Mouse (Mus musculus): ENCODE data around the gene Orai1. TPM values are rescaled to one million over a fixed set of nuclear protein-coding genes. Genes with fewer than 3 reads are reported as not detected.

Orai1 gene
- total RNA-seq, 2 experiments from 2014 or later = 7.8 to 23.6 TPM

GRCm38 (mm10) chr5:123024965-123025573 lies 10.2 kb downstream of the Orai1 start:
- ATAC-seq (replicated peaks; ENCODE audit: low FRiP score, poor library complexity, severe bottlenecking) = no peak; the same call in 1 of the 2 replicates

DNA sequence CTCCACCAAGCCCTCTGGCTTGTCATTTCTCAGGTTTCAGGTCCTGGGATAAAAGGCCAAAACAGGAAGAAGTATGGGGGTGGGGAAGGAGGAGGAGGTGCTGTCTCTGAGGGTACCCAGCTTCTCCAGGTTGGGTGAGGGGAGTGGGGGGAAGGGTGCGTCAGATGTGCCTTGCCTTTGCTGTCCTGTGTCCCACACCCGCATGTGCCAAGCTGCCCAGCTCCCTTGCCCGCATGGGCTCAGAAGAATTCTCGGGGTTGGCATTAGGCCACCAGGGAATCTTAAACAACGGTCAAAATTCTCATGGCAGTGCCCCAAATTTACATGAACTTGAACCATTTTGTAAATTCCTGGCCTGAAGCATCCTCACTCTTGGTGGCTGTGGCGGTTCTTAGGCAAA lies 11.5 kb downstream of the Orai1 start:
- ATAC-seq (replicated peaks; ENCODE audit: low FRiP score, poor library complexity, severe bottlenecking) = no peak

- ATAC-seq (replicated peaks; ENCODE audit: low FRiP score, poor library complexity, severe bottlenecking) = no peak
Observed at GRCm38 (mm10) chr5:123027436-123027835, 12.6 kb downstream of the Orai1 start.

DNA sequence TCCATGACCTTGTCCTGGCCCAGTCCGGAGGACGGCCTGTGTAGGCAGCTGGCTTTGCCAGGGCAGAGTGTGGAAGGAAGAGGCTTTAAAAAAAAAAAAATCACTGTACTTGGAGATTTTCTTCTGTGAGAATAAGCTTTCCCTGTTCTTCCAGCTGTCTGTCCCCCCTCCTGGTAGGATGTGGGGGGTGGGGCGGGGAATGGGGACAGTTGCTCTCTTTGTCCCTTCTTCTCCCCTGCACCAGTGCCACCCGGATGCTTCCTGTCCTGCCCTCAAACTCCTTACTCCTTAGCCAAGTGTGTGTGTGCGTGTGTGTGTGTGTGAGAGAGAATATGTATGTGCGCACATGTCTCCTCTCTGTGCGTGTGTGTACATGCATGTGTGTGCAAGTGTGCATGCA lies 14.9 kb downstream of the Orai1 start:
- no peak for ATAC-seq (replicated peaks; ENCODE audit: low FRiP score, poor library complexity, severe bottlenecking)

- ATAC-seq (replicated peaks; ENCODE audit: low FRiP score, poor library complexity, severe bottlenecking) = no peak
Observed at GRCm38 (mm10) chr5:123031312-123031711, 16.4 kb downstream of the Orai1 start.

GRCm38 (mm10) chr5:123033646-123034160 lies 18.8 kb downstream of the Orai1 start:
- ATAC-seq (replicated peaks; ENCODE audit: low FRiP score, poor library complexity, severe bottlenecking) = no peak

DNA sequence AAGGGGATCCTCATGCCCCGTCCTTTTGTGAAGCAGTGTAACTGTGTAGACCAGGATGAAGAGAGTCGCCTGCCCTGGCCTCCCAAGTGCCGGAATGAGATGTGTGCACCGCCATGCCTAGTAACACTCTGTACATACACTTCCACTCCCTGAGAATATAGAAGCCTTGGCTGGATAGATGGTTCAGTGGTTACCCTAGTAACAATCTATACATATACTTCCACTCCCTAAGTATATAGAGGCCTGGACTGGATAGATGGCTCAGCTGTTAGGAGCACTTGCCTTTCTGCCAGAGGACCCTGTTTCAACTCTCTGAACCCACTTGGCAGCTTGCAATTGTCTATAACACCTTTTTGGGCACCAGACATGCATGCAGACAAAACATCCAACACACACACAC lies 20.2 kb downstream of the Orai1 start:
- ATAC-seq (replicated peaks; ENCODE audit: low FRiP score, poor library complexity, severe bottlenecking) = peak; percentile 65

DNA sequence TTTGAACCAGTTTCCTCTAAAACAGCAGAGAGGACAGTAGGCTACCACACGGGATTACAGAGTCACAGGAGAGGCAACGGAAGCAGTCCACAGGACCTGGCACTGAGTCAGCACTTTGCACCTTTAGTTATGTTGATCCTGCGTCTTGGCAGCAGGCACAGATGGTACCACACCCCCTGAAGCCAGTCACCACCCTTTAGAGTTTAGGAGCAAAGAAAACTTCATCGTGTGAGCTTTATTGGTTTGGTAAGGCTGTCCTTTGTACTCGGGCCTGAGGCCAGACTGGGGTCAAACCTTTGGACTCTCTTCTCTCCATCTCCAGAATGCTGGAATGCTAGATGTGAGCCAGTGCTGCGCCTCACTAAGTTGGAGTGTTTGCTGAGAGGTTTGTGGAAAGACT lies 20.7 kb downstream of the Orai1 start:
- ATAC-seq (replicated peaks; ENCODE audit: low FRiP score, poor library complexity, severe bottlenecking) = peak; percentile 86

DNA sequence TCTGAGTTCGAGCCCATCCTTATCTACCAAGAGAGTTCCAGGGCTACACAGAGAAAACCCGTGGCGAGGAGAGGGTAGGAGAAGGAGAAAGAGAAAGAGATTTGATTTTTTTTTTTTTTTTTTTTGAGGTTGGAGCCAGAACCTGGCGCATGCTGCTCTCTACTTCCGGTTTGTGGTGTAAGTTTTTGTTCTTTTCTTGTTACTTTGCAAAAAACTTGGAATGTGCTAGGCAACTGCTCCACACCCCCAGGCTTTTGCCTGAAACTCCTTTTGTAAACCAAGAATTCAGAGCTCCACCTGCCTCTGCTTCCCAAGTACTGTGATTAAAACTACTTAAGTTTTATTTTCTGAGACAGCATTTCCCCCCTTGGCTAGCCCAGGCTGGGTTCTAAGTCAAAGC lies 23.2 kb downstream of the Orai1 start:
- ATAC-seq (replicated peaks; ENCODE audit: low FRiP score, poor library complexity, severe bottlenecking) = no peak

- peak; percentile 88 for ATAC-seq (replicated peaks; ENCODE audit: low FRiP score, poor library complexity, severe bottlenecking)
Observed at GRCm38 (mm10) chr5:123039120-123039752, 24.4 kb downstream of the Orai1 start.

DNA sequence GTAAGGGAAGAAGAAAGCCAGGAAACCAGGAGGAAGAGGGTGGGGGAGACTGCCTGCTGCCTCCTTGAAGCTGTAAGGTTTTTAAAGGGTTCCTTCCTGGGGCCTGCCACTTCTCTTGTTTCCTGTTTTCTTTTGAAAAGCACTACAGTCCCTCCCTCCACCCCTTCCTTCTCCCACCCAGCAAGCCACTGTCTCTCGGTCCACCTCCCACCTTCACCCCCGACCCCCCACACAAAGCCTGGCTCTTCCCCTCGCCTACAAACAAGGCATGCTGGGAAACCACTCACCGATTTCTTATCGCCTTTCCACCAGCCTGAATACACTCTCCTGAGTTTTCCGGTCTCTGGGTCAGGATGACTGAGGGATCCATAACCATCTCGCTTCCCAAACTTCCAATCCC lies 25.9 kb downstream of the Orai1 start:
- no peak for ATAC-seq (replicated peaks; ENCODE audit: low FRiP score, poor library complexity, severe bottlenecking)

DNA sequence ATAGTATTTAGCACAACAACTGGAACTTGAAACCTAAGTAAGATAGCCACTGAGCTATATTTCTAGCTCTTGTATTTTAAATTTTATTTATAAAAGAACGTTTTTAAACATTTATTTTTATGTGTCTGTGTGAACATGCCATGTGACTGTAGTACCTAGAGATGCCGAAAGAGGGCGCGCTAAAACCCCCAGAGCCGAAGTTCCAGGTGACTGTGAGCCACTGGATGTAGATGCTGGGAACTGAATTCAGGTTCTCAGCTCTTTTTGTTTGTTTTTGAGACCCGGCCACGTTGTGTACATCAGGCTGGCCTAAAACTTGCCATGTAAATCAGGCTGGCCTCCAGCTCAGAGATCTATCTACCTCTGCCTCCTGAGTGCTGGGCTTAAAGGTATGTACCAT lies 29.0 kb downstream of the Orai1 start:
- ATAC-seq (replicated peaks; ENCODE audit: low FRiP score, poor library complexity, severe bottlenecking) = no peak

DNA sequence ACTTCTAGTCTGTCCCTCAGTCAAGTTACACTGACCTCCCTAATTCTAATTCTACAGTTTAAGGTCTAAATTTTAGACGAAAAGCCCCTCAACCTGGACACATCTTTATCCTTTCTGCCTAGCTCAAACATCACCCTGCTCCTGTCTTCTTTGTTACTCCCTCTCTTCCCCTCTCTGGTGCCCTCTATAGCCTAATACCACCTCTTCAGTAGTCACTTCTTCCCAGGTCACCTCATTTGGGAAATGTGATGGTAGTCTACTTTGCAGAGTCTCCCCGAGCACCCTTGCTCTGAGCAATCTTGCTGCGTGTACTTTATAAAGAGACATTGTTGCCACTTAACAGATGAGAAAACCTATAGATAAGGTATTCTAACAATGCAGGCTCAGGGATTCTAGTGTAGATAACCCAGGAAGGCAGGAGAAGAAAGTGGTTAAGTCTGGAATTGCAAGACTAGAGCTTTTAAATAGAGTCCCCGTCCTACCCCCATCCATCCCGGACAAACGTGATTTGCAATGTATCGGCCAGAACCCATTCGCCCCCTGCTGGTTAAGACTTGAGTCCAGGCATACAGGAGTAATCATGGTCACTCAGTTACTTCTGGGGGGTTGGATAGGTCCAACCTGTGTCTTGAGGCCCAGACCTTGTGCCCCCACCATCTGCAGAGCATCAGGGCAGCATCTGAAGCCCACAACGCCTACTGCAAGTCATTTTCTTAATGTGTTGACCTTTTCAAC lies 30.9 kb downstream of the Orai1 start:
- ATAC-seq (replicated peaks; ENCODE audit: low FRiP score, poor library complexity, severe bottlenecking) = peak; percentile 49

GRCm38 (mm10) chr5:123046916-123047315 lies 32.0 kb downstream of the Orai1 start, which contains the start of gene Morn3:
TSS of gene Morn3 (minus strand) at chr5:123047016.
- ATAC-seq (replicated peaks; ENCODE audit: low FRiP score, poor library complexity, severe bottlenecking) = no peak

GRCm38 (mm10) chr5:123049271-123049670 lies 34.4 kb downstream of the Orai1 start:
- no peak for ATAC-seq (replicated peaks; ENCODE audit: low FRiP score, poor library complexity, severe bottlenecking)

GRCm38 (mm10) chr5:123050918-123051317 lies 36.0 kb downstream of the Orai1 start:
- no peak for ATAC-seq (replicated peaks; ENCODE audit: low FRiP score, poor library complexity, severe bottlenecking)

GRCm38 (mm10) chr5:123051736-123052135 lies 36.9 kb downstream of the Orai1 start:
- no peak for ATAC-seq (replicated peaks; ENCODE audit: low FRiP score, poor library complexity, severe bottlenecking)

DNA sequence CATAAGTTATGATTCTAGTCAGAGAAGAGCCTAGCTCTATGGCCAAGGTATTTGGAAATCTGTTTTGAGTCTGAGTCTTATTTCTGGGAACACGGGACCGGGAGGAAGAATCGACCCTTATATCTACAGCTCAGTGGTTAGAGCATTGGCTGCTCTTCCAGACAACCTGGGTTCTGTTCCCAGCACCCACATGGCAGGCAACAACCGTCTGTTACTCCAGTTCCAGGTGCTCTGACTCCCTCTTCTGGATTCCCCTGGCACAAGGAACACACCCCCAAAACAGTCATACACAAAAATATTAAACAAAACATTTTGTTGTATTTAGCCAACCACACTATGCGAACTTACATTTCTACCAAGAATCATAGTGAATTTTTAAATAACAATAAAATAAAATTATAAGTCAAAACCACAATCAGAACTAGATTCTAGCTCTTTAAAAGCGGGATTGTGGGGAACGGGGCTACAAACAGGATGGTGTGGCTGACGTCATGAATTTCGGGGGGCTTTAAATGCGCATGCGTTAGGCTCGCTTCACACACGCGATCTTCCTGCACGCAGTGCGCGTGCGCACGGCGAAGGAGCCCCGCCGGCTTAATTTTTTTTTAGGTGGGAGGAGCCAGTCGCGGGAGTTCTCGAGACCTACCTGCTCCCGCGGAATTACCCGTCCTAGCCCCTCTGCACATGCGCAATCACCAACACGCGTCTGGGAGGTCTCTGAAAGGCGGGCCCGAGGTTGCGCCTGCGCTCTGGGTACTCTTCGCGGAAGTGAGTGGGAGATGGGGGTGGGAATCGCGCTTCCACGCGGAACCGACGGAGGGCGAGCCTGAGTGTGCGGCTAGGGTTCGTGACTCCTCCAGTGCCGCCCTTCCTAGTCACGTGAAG lies 42.7 kb downstream of the Orai1 start:
- ATAC-seq (replicated peaks; ENCODE audit: low FRiP score, poor library complexity, severe bottlenecking) = peak; percentile 96

DNA sequence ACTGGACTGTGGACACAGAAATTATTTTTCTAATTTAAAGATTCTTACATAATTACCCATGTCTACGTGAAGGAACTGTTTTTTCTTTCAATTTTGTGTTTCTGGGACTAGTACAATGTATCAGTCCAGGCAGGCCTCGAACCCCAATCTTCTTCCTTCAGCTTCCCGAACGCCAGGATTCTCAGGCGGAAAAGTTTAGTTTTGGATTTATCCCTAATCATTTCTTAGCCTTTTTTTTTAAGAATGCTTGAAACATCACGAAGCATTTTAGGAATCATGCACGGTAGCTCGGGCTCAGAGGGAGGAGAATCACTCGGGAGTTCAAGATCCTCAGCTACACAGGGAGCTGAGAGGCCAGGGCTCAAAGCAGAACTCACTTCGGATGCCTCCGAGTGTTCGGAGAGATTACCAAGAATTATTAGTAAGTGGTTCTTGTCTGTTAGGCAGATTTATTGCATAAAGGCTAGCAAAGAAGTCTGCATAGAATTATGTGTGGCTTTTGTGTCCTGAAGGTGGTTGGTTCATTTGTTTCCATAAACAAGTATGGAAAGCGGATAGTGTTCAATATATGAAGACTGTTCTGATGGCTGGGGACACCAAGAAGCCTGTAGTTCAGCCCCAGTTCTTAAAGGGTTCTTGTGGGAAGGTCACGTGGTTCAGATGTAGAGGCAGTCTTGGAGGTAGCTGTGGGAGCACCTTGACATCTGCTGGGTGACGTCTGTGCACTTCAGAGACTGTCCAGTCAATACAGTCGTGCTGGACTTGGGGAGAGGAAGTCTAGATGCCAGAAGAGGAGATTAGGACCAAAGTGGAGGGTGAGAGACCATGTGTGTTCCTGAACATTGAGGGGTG lies 43.6 kb downstream of the Orai1 start:
- ATAC-seq (replicated peaks; ENCODE audit: low FRiP score, poor library complexity, severe bottlenecking) = peak; percentile 22; the same call in 1 of the 2 replicates

All from erythroblast, adult 5-6 weeks (primary cell).